Mouse (Mus musculus) 416B (cell line): ENCODE data around the gene Fbxl12.
"Not testable (repeated sequence)": the region's sequence is repeated elsewhere in the genome, so short reads cannot be mapped to it uniquely, and the experiment has no call there.

Experiments
- DNase-seq: peaks from one replicate; pipeline ENCODE4 v3.0.0; 2011; ENCODE audit warnings: low read depth

Gene Fbxl12

GRCm38 (mm10) chr9:20644360-20645081 is at the start of gene Fbxl12:
Fbxl12 (minus strand) TSS chr9:20644767.
- DNase-seq: peak; percentile 89

GRCm38 (mm10) chr9:20692863-20693262 is 48.3 kb upstream of the Fbxl12 start:
- no peak for DNase-seq

- DNase-seq: not testable (repeated sequence)
Observed at GRCm38 (mm10) chr9:20690449-20690848, 45.9 kb upstream of the Fbxl12 start.

- no peak for DNase-seq
Observed at GRCm38 (mm10) chr9:20689913-20690312, 45.3 kb upstream of the Fbxl12 start.

- no peak for DNase-seq
Observed at GRCm38 (mm10) chr9:20689403-20689802, 44.8 kb upstream of the Fbxl12 start.

GRCm38 (mm10) chr9:20685081-20685861 is 40.7 kb upstream of the Fbxl12 start:
- DNase-seq: no peak

- no peak for DNase-seq
Observed at GRCm38 (mm10) chr9:20682389-20682722, 37.8 kb upstream of the Fbxl12 start.

- DNase-seq: no peak
Observed at GRCm38 (mm10) chr9:20681546-20682388, 37.2 kb upstream of the Fbxl12 start.

- no peak for DNase-seq
Observed at GRCm38 (mm10) chr9:20680378-20680958, 35.9 kb upstream of the Fbxl12 start.

- DNase-seq: no peak
Observed at GRCm38 (mm10) chr9:20677892-20678291, 33.3 kb upstream of the Fbxl12 start.

- DNase-seq: no peak
Observed at GRCm38 (mm10) chr9:20672047-20672446, 27.5 kb upstream of the Fbxl12 start.

GRCm38 (mm10) chr9:20668065-20668464 is 23.5 kb upstream of the Fbxl12 start:
- DNase-seq: no peak

- no peak for DNase-seq
Observed at GRCm38 (mm10) chr9:20666510-20667034, 22.0 kb upstream of the Fbxl12 start.

- DNase-seq: no peak
Observed at GRCm38 (mm10) chr9:20665925-20666324, 21.4 kb upstream of the Fbxl12 start.

- DNase-seq: no peak
Observed at GRCm38 (mm10) chr9:20664982-20665637, 20.5 kb upstream of the Fbxl12 start.

GRCm38 (mm10) chr9:20664366-20664765 is 19.8 kb upstream of the Fbxl12 start:
- no peak for DNase-seq

GRCm38 (mm10) chr9:20663956-20664355 is 19.4 kb upstream of the Fbxl12 start:
- DNase-seq: no peak

- no peak for DNase-seq
Observed at GRCm38 (mm10) chr9:20662874-20663273, 18.3 kb upstream of the Fbxl12 start.

- peak; percentile 47 for DNase-seq
Observed at GRCm38 (mm10) chr9:20662325-20662724, 17.8 kb upstream of the Fbxl12 start.

GRCm38 (mm10) chr9:20657546-20657945 is 13.0 kb upstream of the Fbxl12 start:
- no peak for DNase-seq

- DNase-seq: peak; percentile 26
Observed at GRCm38 (mm10) chr9:20653859-20654258, 9.3 kb upstream of the Fbxl12 start.
